Mouse (Mus musculus) induced T-regulatory cell, adult 2 months (primary cell): ENCODE results near the gene Ugt2b38.
"Not testable (repeated sequence)": the region's sequence is repeated elsewhere in the genome, so short reads cannot be mapped to it uniquely, and the experiment has no call there.

ENCODE experiments used
- DNase-seq: peaks from one replicate; pipeline ENCODE4 v3.0.0-alpha.2; 2012; ENCODE audit warnings: low read depth

Ugt2b38 gene

DNA sequence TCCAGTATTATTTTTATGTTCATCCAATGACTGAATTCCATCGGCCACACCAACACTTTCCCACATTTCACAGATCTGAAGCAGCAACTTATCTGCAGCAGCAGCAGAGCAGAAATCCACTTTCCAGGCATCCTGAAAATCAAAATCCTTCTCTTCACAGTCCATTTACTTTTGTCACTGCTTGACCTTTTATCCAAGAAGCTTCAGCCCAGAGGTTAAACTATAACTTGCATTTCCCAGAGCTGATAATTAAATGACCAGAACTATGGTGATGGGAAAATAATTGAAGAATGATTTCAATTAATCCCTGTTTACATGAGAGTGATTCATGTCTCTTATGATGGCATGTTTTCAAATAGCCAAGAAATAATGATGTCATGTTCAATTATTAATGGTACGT, at the start of gene Ugt2b38:
Gene Ugt2b38, minus strand, starts transcription at position 163 of the 400 bp plus-strand sequence.
- DNase-seq = not testable (repeated sequence)

DNA sequence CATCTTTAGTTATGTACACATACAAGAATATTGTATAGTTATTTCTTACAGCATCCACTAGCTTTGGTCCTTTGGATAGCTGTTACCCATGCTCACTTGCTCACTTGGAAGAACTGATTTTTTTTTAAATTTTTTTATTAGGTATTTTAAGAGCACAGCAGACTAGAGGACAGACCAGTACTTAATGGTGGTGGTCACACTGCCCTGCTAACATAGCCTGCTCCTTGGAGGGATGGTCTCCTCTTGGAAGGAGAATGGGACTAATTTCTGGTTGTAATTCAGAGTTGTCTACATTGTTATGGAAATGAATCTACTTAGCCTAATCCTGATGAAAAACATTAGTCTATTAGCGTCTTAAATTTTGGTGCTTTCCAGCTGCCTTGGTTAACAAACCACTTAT, 34.8 kb upstream of the Ugt2b38 start:
- no peak for DNase-seq

DNA sequence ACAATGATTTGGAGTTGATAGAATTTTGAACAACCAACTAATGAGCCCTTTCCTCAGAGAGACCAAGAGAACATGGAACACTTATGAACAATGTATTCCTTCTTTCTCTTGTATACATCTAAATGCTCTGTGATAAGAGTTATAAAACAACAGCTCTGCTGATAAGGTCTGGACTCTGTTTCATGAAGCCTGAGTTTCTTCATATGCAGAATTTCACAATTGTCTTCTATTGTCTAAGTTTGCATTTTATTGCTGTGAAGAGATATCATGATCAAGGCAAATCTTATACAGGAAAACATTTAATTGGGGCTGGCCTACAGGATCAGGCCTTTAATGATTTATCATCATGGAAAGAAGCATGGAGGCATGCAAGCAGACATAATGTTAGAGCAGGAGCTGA, 33.7 kb upstream of the Ugt2b38 start:
- DNase-seq = no peak

DNA sequence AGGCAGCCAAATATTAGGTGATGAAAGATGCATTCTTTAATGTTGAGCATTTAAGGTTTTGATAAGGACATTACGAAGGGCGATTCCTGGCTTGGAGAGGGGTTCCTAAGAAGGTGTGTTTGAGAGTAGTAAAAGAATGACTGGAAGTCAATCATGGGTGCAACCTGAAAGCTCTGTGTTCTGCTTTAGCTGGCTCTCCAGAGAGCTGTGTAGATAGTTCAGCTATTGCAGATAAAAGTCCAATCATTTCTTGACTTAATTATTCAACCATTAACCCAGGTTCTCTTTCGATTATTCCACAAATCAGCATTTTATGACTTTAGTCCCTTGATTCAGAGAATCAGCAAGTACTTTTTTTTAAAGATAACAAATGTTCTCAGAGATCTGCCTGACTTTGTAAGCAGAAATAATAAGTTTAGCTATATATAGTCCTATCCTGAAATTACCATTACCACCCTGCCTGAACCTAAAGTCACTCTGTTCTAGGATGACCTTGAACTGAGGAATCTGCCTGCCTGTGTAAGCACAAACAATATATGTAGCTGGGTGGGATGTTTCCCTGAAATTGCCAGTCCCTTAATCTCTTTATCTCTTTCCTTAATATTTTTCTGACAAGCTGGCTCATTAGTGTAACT, 32.3 kb upstream of the Ugt2b38 start:
- no peak for DNase-seq

DNA sequence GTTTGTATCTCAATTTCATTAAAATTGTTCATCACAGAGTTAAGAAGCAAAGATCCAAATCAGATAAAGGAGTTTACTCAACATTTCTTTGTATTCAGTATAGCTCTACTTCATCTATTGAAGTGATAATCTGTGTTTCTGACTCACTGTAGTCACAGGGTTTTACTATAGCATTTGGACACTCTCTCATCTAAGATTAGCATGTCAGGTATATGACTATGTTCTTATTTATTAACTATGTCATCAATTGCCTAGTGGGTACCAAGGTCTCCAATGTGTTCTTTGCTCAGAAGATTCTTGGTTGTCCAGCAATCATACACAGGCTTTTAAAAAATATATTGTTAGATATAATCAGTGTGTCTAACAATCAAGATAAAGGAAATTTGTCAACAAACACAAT, 31.5 kb upstream of the Ugt2b38 start:
- DNase-seq = no peak

DNA sequence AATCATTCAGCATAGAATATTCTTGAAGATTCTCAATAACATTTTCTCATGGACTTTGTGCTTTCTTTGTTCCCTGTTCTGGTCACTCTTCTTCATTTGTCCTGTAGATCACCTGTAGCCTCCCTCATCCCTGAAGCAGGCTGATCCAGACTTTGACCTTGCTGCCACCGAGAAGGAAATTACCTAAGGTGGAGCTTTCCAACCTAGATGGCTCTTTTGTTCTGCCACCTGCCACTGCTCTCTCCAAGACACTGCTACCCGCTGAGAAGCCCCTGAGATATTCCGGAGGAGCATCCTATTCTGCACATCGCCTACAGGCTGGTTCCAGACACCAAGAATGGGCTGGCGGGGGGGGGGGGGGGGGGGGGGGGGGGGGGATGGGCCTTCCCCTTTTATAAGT, 28.5 kb upstream of the Ugt2b38 start:
- not testable (repeated sequence) for DNase-seq

DNA sequence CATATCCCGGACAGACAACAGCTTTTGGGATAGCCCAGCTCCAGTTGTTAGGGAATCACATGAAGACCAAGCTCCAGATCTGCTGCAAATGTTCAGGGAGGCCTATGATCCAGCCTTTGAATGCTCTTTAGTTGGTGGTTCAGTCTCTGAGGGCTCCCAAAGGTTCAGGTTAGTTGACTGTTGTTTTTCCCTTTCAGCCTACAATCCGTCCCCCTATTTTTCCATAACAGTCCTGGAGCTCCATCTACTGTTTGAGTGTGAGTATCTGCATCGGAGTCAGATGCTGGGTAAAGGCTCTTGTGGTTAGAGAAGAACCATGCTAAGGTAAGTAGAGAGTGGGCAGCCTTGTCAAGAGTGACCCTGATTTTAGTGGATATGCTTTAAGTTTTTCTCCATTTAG, 12.3 kb upstream of the Ugt2b38 start:
- DNase-seq = no peak

DNA sequence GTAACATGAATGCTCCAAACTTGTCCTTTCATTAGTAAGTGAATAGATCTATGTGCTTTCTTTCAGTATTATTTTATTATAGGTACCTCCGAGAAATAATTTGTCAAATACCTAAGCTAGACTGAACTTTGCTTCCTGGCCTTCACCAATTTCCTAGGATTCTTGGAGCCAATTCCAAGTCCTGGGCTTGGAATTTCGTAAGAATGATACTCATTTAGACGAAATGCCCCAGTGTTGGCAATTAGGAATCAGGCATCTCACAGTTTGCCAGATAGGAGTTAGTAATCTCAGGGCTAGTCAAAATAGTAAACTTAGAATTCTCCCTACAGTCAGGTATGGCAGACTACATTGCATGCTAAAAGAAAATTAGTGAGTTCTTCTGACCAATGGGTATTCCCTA, 1.7 kb upstream of the Ugt2b38 start:
- no peak for DNase-seq

DNA sequence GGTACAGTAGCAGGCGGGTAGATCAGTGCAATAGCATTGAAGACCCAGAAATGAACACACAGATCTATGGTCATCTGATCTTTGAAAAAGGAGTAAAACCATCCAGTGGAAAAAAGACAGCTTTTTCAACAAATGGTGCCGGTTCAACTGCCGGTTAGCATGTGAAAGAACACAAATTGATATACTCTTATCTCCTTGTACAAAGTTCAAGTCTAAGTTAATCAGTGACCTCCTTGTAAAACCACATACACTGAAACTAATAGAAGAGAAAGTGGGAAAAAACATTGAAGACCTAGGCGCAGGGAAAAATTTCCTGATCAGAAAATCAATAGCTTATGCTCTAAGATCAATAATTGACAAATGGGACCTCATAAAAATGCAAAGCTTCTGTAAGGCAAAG, 27.0 kb downstream of the Ugt2b38 start:
- DNase-seq = no peak

DNA sequence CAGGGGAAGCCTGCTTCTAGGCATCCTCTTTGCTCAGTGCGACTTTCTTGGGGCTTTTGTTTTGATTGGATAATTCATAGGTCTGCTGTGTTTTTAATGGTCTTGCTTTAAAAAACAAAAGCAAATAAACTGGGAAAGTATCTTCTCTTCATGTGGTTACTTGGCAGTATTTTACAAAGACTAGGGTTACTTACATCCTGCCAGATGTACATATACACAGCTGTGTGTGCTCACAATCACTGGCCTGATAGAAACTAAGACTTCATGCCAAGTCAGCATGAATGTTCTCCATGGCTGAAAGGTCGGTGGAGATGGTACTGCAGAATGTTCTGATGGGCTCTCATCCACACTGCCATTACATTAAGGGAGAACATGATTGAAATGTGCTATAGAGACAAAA, 33.2 kb downstream of the Ugt2b38 start:
- no peak for DNase-seq

DNA sequence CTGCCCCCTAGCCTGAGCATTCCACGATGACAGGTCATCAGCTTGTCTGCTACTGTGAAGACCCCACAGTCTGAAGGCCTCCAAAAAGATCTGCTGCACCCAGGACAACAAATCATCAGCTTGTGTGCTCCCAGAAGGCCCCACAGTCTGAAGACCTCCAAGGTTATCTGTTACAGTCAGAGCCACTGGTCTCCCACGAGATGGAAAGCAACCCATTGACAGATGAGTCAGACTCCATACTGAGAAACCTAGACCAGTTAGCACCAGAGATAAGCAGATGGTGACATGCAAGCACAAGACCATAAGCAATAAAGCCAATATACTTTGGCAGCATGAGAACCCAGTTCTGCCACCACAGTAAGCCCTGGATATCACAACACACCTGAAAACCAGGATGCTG, 43.8 kb downstream of the Ugt2b38 start:
- no peak for DNase-seq

DNA sequence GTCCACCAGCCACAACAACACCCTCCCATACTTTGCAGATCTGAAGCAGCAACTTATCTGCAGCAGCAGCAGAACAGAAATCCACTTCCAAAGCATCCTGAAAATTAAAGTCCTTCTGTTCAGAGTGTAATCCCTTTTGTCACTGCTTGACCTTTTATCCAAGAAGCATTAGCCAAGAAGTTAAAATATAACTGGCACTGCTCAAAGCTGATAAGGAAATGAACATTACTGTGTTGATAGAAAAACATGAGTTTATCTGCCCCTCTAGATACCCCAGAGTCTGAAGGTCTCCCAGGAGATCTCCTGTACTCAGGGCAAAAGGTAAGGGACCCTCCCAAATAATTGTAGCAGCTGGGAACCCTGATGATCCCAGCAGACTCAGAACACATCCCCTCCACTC, 44.2 kb downstream of the Ugt2b38 start:
- DNase-seq = no peak

DNA sequence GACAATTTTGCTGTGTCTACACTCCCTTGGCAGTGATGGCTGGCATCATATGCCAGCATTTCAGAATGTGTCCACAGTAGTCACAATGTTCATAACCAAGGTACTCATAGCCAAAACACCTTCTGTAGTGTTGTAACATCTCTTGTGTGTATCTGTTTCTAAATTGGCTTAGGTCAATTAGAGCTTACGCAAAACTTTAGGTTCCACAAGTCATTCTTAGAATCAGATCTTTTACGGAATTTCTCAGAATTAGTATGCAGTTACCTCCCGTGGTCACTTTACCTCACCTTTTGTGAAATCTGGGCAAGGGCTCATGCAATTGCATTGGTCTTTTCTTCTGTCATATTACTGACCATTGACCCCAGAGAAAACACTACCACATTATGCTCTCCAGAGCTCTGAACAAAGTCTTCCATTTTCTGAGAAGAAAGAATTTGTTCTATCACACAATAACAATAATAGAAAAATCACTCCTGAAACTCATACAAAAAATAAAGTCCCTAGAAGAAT, 48.1 kb downstream of the Ugt2b38 start:
- no peak for DNase-seq

DNA sequence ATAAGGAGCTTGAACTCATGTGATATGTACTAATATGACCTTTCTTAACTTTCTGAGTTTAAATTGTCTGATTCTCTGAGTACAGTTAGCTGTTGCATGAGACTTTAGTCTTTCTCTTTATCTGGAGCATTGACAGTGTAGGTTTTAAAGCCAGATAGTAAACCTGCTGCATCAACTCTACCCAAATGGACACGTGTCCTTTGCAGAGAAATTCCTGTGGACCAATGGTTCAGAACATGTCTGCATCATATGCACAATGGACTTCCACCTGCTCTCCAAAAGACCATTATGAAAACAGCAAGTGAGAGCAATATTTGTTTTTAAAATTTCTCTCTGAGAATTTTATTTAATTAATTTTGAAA, 50.5 kb downstream of the Ugt2b38 start:
- DNase-seq = no peak

DNA sequence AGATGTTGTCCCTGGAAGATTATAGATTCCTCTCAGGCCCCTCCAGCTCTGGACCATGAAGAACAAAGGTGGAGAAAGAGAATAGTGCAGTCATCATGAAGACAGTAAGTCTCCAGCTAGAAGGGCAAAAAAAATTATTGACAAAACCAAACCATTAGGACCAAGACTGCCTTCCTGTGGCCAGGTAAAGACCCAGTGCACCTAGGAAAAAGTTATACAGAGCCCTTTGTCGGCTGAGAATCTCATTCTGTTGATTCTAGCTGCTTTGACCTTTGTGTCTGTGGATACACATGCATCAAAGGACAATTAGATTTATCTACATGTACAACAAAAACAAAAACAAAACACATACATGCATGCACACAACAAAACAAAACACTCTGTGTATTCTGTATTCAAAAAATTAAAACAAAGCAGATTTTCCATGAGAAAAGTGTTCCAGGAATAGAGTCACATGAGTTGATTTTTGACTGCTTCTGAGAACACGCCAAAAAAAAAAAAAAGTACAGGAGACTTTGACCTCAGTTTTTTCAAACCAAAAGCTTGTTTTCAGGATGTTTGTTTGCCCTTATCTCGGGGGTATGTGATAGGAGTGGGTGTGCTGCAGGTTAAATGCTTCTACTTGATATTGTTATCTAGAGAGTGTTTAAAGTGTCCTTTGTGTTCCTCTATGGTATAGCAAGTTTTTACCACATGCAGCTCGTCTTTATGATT, 51.1 kb downstream of the Ugt2b38 start:
- DNase-seq = not testable (repeated sequence)
